Mouse (Mus musculus) liver, adult 2 months (tissue): Measurements from ENCODE around the gene Tgds.

Experiments used
- CTCF ChIP-seq: fragments of 200-500 bp; IDR thresholded peaks from 2 replicates; pipeline ENCODE4 v1.5.1; 2011; ENCODE audit warnings: low read depth, low read length, control low read depth
- POLR2A ChIP-seq: fragments of 200-500 bp; IDR thresholded peaks from 2 replicates; pipeline ENCODE4 v1.6.1; 2011; ENCODE audit warnings: low read length, control low read depth; ENCODE audit not compliant: insufficient read depth; ENCODE audit errors: extremely low read depth

DNA sequence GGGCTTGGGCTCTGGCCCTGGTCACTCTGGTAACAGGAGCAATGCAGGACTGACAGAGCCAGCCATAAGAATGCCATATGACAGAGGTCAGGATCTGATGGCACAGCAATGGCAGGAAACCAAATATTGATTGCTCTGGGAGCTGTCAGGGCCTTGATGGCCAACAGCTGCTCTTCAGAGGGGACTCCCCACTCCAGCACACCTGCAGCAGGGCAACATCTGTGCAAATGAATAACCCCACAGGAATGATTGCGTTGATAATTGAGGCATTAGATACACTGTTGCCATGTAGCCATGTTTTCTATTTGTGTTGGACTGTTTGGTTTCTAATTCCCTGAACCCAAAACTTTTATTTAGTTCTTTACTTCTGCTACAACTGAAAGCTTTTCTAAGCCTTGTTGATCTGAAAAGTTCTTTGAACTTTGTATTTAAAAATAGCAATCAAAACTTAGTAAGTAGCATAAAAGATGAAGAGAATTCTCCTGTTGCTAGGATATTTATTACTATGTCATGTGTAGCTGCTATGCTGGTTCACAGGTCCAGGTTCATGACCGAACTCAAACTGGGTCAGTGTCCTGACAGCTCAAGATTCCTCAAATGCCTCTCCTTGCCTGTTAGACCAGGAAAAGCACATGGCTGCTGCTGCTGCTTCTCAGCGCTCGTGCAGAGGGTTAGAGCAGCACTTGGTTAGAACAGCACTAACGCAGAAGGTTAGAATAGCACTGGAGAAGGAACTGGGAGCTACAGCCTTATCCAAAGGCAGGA is 46.1 kb downstream of the Tgds start:
- TF ChIP-seq CTCF (no peak), POLR2A (no peak)
